Mouse (Mus musculus) stomach, postnatal 0 days (tissue): ENCODE results near the gene Ap4s1. TPM values are rescaled to one million over a fixed set of nuclear protein-coding genes. Genes with fewer than 3 reads are reported as not detected.

Experiments used
- ATAC-seq: fragments of 200-750 bp; cut with Nextera tagmentation; 2 replicates; pipeline ENCODE4 v1.8.0; 2017; ENCODE audit not compliant: low FRiP score, low TSS enrichment
- DNase-seq: peaks from one replicate; pipeline ENCODE4 v3.0.0-alpha.2; 2016; ENCODE audit warnings: low spot score
- H3K27ac ChIP-seq: fragments of 300-500 bp; sonication (generic); replicated peaks from 2 replicates; pipeline ENCODE4 v1.5.1; 2014; ENCODE audit warnings: mild to moderate bottlenecking, control low read depth
- H3K27me3 ChIP-seq: fragments of 300-500 bp; sonication (generic); 2 replicates; pipeline ENCODE4 v1.6.1; 2014; ENCODE audit warnings: low read length; ENCODE audit not compliant: control insufficient read depth, insufficient read depth
- H3K36me3 ChIP-seq: fragments of 300-500 bp; sonication (generic); 2 replicates; pipeline ENCODE4 v1.6.1; 2014; ENCODE audit warnings: low read length, mixed read lengths; ENCODE audit not compliant: control insufficient read depth, insufficient read depth
- H3K4me1 ChIP-seq: fragments of 300-500 bp; sonication (generic); replicated peaks from 2 replicates; pipeline ENCODE4 v1.6.1; 2014; ENCODE audit warnings: antibody characterized with exemption; ENCODE audit not compliant: control insufficient read depth, insufficient read depth
- H3K4me2 ChIP-seq: fragments of 300-500 bp; sonication (generic); replicated peaks from 2 replicates; pipeline ENCODE4 v1.6.1; 2014; ENCODE audit warnings: low read depth, mild to moderate bottlenecking, control low read depth, moderate library complexity
- H3K4me3 ChIP-seq: fragments of 300-500 bp; sonication (generic); 2 replicates; pipeline ENCODE4 v1.5.1; 2014; ENCODE audit warnings: low read depth, low read length, control low read depth
- H3K9ac ChIP-seq: fragments of 300-500 bp; sonication (generic); 2 replicates; pipeline ENCODE4 v1.6.1; 2014; ENCODE audit warnings: mild to moderate bottlenecking, low read length, control low read depth, mixed read lengths
- H3K9me3 ChIP-seq: fragments of 300-500 bp; sonication (generic); 2 replicates; pipeline ENCODE4 v1.6.1; 2016; ENCODE audit warnings: low read length; ENCODE audit not compliant: control insufficient read depth
- CTCF ChIP-seq: IDR thresholded peaks from 2 replicates; pipeline ENCODE4 v1.5.1; 2016; ENCODE audit warnings: antibody characterized with exemption, low read depth, mild to moderate bottlenecking, moderate library complexity
- EP300 ChIP-seq: optimal IDR thresholded peaks from 2 replicates; pipeline ENCODE3; 2016; ENCODE audit warnings: antibody characterized with exemption
- WGBS: fragments of 180-500 bp; shearing (Covaris S2); extraction: QIAGEN DNeasy Blood & Tissue Kit; methylation state at CpG from one replicate; pipeline ENCODE4 v1.1.7; 2014; 5-methylcytosine and 5-hydroxymethylcytosine counted together
- polyA plus RNA-seq: library from polyadenylated mRNA; unstranded; fragments of >200 nt; fragmentation: Nextera tagmentation; extraction: Ambion mirVana; gene quantifications from 2 replicates; pipeline ENCODE4 v1.2.1, GENCODE M21; 2015

Ap4s1 gene
- polyA plus RNA-seq, 1 experiment from 2014 or later: 28.8 TPM

DNA sequence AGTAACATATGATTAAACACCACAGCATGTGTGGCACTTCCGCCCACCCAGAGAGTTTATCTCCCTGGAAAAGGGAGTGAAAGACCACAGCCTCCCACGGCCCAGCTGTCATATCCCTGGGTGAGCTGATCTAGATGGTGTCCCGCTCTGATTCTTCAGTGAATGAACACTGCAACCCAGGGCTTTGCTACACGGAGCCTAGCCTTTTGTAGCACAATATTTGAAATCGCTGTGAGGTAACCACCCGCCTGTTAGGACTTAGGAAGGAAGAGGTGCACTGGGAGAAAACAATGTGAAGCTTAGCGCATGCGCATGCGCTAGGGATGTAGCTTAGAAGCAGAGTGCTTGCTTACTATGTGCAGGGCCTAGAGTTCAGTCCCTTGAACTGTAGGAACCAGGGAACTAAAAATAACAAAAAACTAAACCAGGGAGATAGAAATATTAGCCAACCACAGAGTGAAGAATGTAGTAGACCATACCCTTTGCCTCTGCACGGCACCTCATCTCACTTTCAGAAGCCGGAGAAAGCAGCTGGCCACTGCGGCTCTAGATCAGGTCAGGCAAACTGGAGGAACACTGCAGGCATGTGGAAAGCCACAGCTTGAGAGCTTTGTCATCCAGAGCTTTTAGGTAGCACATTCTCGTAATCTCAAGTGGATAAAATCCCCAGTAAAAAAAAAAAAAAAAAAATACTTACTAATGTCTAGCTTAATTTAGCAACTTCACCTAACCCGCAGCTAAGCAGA, 18.3 kb downstream of the Ap4s1 start:
- DNase-seq: no peak
- Histone ChIP-seq H3K36me3 (no peaks in the 10 kb centered on the region), H3K27ac (no peak overlapping the region; the same call in 1 of the 2 replicates), H3K4me3 (no peak overlapping the region), H3K9me3 (no peaks in the 10 kb centered on the region), H3K9ac (no peak overlapping the region), H3K4me2 (no peak overlapping the region), H3K27me3 (no peaks in the 10 kb centered on the region), H3K4me1 (no peaks in the 10 kb centered on the region)
- ATAC-seq: no peak
- 64% methylated on average over 14 of the region's 14 CpGs for WGBS
- TF ChIP-seq CTCF (no peak), EP300 (no peak)

DNA sequence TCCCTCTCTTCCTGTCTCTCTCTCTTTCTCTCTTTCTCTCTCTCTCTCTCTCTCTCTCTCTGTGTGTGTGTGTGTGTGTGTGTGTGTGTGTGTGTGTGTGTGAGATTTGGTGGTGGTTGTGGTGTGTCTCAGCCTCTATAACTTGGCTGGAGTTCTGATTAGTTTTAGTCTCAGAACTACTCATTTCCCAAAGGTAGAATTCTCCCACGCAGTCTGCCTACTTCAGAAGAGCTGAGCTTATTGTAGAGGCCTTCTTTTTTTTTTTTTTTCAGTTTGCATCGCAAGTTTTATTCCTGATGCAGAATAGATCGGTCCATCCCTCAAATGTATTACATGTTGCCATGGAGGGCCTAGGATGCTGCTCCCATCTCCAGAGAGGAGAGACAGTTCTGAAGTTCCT, 18.9 kb downstream of the Ap4s1 start:
- Histone ChIP-seq H3K9ac (no peak overlapping the region), H3K27ac (no peak overlapping the region), H3K4me2 (no peak overlapping the region), H3K4me1 (no peaks in the 10 kb centered on the region), H3K27me3 (no peaks in the 10 kb centered on the region), H3K4me3 (no peak overlapping the region), H3K9me3 (no peaks in the 10 kb centered on the region), H3K36me3 (no peaks in the 10 kb centered on the region)
- no peak for TF ChIP-seq CTCF
- TF ChIP-seq EP300: no peak
- WGBS: 71% methylated on average over 3 of the region's 3 CpGs
- ATAC-seq (no peak), DNase-seq (no peak)

DNA sequence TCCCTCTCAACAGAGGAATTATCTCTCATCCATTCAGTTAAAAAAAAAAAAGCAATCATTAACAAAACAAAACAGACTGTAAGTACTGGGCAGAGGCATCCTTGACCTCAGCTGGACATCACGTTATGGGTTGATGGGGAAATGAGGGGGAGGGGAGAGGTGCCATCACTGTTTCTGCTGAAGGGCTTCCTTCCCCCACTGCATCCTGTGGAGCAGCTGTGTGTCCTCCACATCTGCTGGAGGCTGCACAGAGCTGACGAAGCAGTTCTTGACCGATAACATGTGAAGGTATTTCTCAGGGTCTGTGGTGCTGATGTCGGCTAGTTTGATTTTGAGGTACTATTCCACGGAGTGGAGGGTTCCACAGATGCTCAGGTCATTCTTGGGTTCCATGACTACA, 19.3 kb downstream of the Ap4s1 start:
- Histone ChIP-seq H3K4me2 (no peak overlapping the region), H3K27me3 (no peaks in the 10 kb centered on the region), H3K27ac (no peak overlapping the region), H3K9ac (no peak overlapping the region), H3K4me3 (no peak overlapping the region), H3K36me3 (no peaks in the 10 kb centered on the region), H3K9me3 (no peaks in the 10 kb centered on the region), H3K4me1 (no peaks in the 10 kb centered on the region)
- ATAC-seq (no peak), DNase-seq (no peak)
- WGBS: 39% methylated on average over 5 of the region's 5 CpGs
- no peak for TF ChIP-seq EP300
- TF ChIP-seq CTCF: no peak

DNA sequence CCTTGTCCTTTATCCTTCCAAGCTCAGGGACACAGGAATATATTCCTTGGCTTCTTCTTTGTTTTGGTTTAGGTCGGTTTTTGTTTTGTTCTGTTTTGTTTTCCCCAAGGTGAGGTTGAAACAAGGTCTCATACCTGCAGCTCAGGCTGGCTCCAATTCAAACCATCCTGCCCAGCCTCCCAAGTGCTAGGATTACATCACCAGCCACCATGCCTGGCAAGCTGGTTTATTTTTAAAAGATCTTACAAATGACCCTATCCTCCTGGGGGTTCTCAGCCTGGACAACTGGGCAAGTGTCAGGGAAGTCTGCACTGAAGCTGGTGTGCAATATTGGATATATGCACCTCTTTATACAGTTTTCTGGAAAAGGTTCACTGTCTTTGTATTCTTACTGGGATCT, 21.9 kb downstream of the Ap4s1 start:
- 59% methylated on average over 1 of the region's 1 CpGs for WGBS
- DNase-seq (no peak), ATAC-seq (no peak)
- Histone ChIP-seq H3K4me2 (no peak overlapping the region), H3K27ac (no peak overlapping the region), H3K4me1 (no peaks in the 10 kb centered on the region), H3K9me3 (no peaks in the 10 kb centered on the region), H3K27me3 (no peaks in the 10 kb centered on the region), H3K4me3 (no peak overlapping the region), H3K36me3 (no peaks in the 10 kb centered on the region), H3K9ac (no peak overlapping the region)
- no peak for TF ChIP-seq EP300
- TF ChIP-seq CTCF: no peak

DNA sequence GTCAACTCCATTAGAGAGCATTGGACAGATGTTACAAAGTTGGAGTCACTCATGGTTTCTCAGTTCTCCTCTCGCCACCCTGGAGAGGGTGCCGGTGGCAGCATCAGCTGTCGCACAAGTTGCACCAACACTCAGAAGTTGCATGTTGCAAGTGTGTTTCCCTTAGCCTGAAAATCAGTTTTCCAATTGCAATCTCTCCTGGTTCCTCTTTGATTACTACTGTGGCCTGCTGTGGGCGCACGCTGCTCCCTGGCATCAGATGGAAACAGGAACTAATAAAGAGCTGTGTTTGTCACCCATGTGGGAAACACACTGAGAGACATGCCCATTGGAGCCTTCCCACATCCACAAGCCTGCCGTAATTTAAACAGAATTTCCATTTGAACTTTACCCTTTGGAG, 27.8 kb downstream of the Ap4s1 start:
- 91% methylated on average over 6 of the region's 6 CpGs for WGBS
- Histone ChIP-seq H3K27ac (no peak overlapping the region), H3K4me2 (no peak overlapping the region), H3K4me1 (no peaks in the 10 kb centered on the region), H3K4me3 (no peak overlapping the region), H3K36me3 (no peaks in the 10 kb centered on the region), H3K9ac (no peak overlapping the region), H3K9me3 (no peaks in the 10 kb centered on the region), H3K27me3 (no peaks in the 10 kb centered on the region)
- no peak for TF ChIP-seq CTCF
- no peak for TF ChIP-seq EP300
- ATAC-seq (no peak), DNase-seq (no peak)

DNA sequence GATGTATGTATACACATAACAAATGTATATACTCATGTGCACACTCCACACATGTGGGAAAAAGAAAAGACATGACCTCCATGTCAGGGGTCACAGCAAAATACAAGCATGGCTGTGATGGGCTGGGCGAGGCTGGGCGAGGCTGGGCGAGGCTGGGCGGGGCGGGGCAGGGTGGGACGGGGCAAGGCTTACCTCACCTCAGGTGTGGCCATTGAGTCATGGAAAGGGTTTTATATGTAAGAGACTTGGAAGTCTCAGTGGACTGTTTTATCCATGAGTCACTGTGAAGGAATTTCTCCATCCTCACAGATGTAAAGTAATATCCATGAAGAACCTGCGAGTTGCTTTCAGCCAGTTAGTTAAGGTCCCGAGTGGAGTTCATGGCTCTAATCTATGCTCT, 31.0 kb downstream of the Ap4s1 start:
- 70% methylated on average over 8 of the region's 8 CpGs for WGBS
- H3K36me3 ChIP-seq: peaks cover 3% of the 10 kb centered on the region; the same call in 1 of the 2 replicates
- ATAC-seq (peak; percentile 77), DNase-seq (peak; percentile 46)
- H3K27me3 ChIP-seq: no peaks in the 10 kb centered on the region
- no peak overlapping the region for H3K9ac ChIP-seq
- no peak overlapping the region for H3K4me3 ChIP-seq
- no peak overlapping the region for H3K4me2 ChIP-seq
- no peaks in the 10 kb centered on the region for H3K4me1 ChIP-seq
- H3K27ac ChIP-seq: no peak overlapping the region
- TF ChIP-seq CTCF: no peak
- no peak for TF ChIP-seq EP300
- H3K9me3 ChIP-seq: no peaks in the 10 kb centered on the region
